Mouse (Mus musculus): Measurements from ENCODE around the gene Dgkg. TPM values are rescaled to one million over a fixed set of nuclear protein-coding genes. Genes with fewer than 3 reads are reported as not detected.

Dgkg gene
- polyA plus RNA-seq (2012; rRNA removed): 0.38 and 0.56 TPM in 2 replicates

DNA sequence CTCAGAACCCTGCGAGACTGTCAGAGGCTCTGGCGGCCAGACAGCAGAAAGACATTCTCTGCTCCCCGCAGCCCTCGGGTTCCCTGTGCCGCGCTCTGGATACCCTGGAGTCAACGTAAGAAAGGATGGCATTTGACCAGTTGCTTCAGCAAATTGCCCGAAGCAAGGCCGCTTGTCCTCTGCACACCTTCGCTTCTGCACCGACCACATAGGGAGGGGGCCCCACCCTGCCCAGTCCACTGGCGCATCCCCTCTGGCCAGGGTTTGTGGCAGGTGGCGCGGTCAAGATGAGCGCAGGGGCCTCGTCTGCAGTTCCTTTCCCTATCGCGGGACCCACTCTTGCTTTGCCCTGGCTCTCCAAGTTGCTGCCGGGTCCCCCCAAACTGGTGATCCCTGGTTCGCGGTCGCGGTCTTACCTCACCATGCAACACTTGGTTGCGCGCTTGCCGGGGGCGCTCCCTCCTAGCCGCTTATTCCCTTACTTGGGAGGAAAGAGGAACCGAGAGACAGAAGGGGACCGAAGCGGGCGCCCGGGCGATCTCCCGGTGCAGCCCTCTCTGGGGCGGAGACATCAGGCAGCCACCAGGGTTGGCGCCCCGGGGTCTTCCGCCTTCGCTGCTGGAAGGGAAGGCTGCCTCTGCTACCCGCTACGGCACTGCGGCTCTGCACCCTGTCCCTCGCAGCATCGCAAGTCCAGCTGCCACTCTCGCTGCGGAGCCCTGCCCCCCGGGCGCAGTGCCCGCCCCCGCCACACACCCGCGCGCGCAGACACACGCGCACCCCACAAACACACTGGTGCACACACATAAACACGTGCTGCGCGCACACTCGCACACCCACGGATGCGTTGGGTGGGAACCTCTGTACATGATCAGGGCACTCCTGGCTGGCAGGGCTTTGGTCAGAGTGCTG, at the start of gene Dgkg:
TSS of gene Dgkg (minus strand) at position 689 of the 912 bp plus-strand sequence.

DNA sequence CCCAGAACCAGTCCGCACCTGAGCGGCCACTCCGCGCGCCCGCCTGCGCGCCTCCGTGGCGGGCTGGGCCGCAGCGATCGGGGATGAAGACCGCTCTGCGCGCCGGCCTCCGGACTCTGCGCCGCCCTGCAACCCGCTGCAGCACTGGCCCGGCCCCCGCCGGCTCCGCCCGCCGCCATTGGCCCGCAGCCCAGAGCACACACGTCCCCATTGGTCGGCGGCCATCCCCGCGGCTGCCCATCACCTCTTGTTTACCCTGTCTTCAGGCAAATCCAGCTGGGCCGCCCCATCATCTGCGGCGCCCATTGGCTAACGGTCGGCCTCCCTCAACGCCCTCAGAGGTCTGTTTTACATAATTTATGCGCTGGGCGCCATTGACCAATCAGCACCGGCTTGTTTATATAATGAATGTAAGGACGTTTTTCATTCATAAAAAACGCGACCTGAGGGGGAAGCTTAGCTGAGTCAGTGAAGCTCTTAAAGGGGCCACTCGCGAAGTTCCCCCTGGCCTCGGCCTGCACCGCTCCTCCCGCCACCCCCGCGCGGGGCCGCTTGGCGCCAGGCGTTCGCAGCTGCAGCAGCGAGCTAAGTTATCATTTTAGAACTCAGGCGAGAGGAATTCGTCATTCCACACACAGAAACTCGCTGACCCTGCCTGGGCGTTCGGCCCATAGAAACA, 217.4 kb downstream of the Dgkg start, which contains the start of gene Etv5:
TSS of gene Etv5 (minus strand) at position 221 of the 679 bp plus-strand sequence.

Other genes starting within 250 kb of the Dgkg start
- 2.9 TPM in 2 replicates for gene Etv5, start 217.5 kb downstream of the Dgkg start, polyA plus RNA-seq (2012; rRNA removed)
- gene Crygs, start 154.4 kb upstream of the Dgkg start, polyA plus RNA-seq (2012; rRNA removed): 0.03 and 0.06 TPM in 2 replicates
- gene Tbccd1, start 200.4 kb upstream of the Dgkg start, polyA plus RNA-seq (2012; rRNA removed): 17.7 and 19.6 TPM in 2 replicates
- 23.0 and 25.1 TPM in 2 replicates for gene Dnajb11, start 200.6 kb upstream of the Dgkg start, polyA plus RNA-seq (2012; rRNA removed)
- gene Ahsg, start 234.1 kb upstream of the Dgkg start, polyA plus RNA-seq (2012; rRNA removed): 24,752 and 26,490 TPM in 2 replicates